Comparison of ENCODE assay signal across 19 mouse cellular contexts in genomic region chr4:99304793-99305192, GRCm38 (mm10). TPM values are rescaled to one million over a fixed set of nuclear protein-coding genes. Genes with fewer than 3 reads are reported as not detected.
"Had no signal": no experiment of that assay in that cellular context is flagged by ENCODE, and none has a peak within 500 bp of the region (broad histone marks: within the 10 kb centered on the region; RNA-seq: fewer than 3 reads in every experiment).

No protein-coding gene starts in this region.

- H3K36me3 ChIP-seq: liver, embryonic 15.5 days; lung, embryonic 15.5 days; midbrain, embryonic 12.5 days; neural tube, embryonic 12.5 days; stomach, embryonic 15.5 days had no signal

- H3K4me3 ChIP-seq: liver, embryonic 15.5 days; lung, embryonic 15.5 days; megakaryocyte, embryonic 14.5 days; midbrain, embryonic 12.5 days; neural tube, embryonic 12.5 days; stomach, embryonic 15.5 days had no signal

- H3K27me3 ChIP-seq: liver, embryonic 15.5 days; lung, embryonic 15.5 days; megakaryocyte, embryonic 14.5 days; midbrain, embryonic 12.5 days; stomach, embryonic 15.5 days had no signal

- ATAC-seq: liver, postnatal 0 days; lung, postnatal 0 days had no signal

- H3K9ac ChIP-seq: liver, embryonic 15.5 days; liver, postnatal 0 days; lung, embryonic 15.5 days; midbrain, embryonic 12.5 days; neural tube, embryonic 12.5 days; stomach, embryonic 15.5 days had no signal

- H3K4me1 ChIP-seq: liver, embryonic 15.5 days; lung, embryonic 15.5 days; megakaryocyte, embryonic 14.5 days; midbrain, embryonic 12.5 days; neural tube, embryonic 12.5 days; stomach, embryonic 15.5 days had no signal

- H3K27ac ChIP-seq: liver, embryonic 15.5 days; lung, embryonic 15.5 days; macrophage; midbrain, embryonic 12.5 days; neural tube, embryonic 12.5 days; stomach, embryonic 15.5 days; stomach, postnatal 0 days had no signal

- H3K9me3 ChIP-seq: liver, embryonic 15.5 days; lung, embryonic 15.5 days; stomach, embryonic 15.5 days had no signal

- H3K4me2 ChIP-seq: liver, embryonic 15.5 days; lung, embryonic 15.5 days; midbrain, embryonic 12.5 days; neural tube, embryonic 12.5 days; stomach, embryonic 15.5 days had no signal

- DNase-seq: liver, postnatal 0 days; lung, adult 2 months; lung, postnatal 14 days; lung, postnatal 36 days; midbrain, embryonic 14.5 days; right cerebral cortex, postnatal 14 days; thymus, adult 2 months; thymus, postnatal 25 days; thymus, postnatal 4 days had no signal

RNA-seq across cellular contexts. Expression of gene Gm12689, which starts 9.1 kb away (rescaled TPM):
- total RNA-seq: midbrain, postnatal 0 days had no signal
- polyA plus RNA-seq: lung, embryonic 15.5 days; stomach, postnatal 0 days; thymus, adult 2 months had no signal
